Mouse (Mus musculus): ENCODE measurements around the gene Kctd11.

- no peak for TF ChIP-seq CTCF (IDR thresholded peaks at IDR 0.05; ENCODE audit: borderline replicate concordance, insufficient read depth, low read depth, low read length)
- no peak for TF ChIP-seq POLR2A (IDR thresholded peaks at IDR 0.05; ENCODE audit: borderline replicate concordance, insufficient read depth, low read length)
Observed at GRCm38 (mm10) chr11:69929712-69930111, 48.5 kb upstream of the Kctd11 start.
